Mouse (Mus musculus) cortical plate, adult 2 months (tissue): ENCODE results near the gene Fgfr2. TPM values are rescaled to one million over a fixed set of nuclear protein-coding genes. Genes with fewer than 3 reads are reported as not detected.

Experiments used
- H3K27ac ChIP-seq: fragments of 200-500 bp; 2 replicates; pipeline ENCODE4 v1.5.1; 2012; ENCODE audit warnings: low read length, control low read depth, inconsistent platforms; ENCODE audit not compliant: insufficient read depth
- H3K4me1 ChIP-seq: fragments of 200-500 bp; 2 replicates; pipeline ENCODE4 v1.6.1; 2011; ENCODE audit warnings: low read length; ENCODE audit not compliant: control insufficient read depth, insufficient read depth
- H3K4me3 ChIP-seq: fragments of 200-500 bp; 2 replicates; pipeline ENCODE4 v1.5.1; 2011; ENCODE audit warnings: mild to moderate bottlenecking, low read length, control low read depth; ENCODE audit not compliant: insufficient read depth
- CTCF ChIP-seq: fragments of 200-500 bp; IDR thresholded peaks from 2 replicates; pipeline ENCODE4 v1.5.1; 2011; ENCODE audit warnings: mild to moderate bottlenecking, control low read depth, low read length; ENCODE audit not compliant: insufficient read depth; ENCODE audit errors: extremely low read depth
- POLR2A ChIP-seq: fragments of 200-500 bp; IDR thresholded peaks from 2 replicates; pipeline ENCODE4 v1.6.1; 2011; ENCODE audit warnings: mild to moderate bottlenecking, low read length, control low read depth; ENCODE audit not compliant: insufficient read depth; ENCODE audit errors: extremely low read depth
- polyA plus RNA-seq: library from polyadenylated mRNA; depleted of rRNA; stranded (reverse); fragments of >200 nt; gene quantifications from 2 replicates; pipeline ENCODE4 v1.2.3, GENCODE M21; 2012

Fgfr2 gene
- polyA plus RNA-seq, 1 experiment = 50.4 TPM

DNA sequence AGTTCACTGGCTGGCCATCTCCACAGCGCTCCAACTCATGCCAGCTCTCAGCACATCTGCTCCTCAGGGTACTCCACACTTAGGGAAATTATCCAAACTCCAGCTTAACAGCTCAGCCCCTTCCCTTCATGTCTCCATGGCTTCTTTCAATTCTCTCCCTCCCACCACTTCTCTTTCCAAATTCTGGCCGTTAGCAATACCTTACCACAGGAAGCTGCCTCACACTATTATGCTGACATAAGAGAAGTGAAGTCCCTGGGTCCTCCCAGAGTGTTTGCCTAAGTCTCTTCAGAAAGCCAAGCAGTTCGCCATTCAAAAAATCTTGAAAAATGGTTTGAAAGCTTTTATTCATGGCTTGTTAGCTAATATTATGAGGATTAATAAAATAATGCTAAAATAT, 2649.3 kb downstream of the Fgfr2 start:
- no peak overlapping the region for H3K27ac ChIP-seq
- H3K4me1 ChIP-seq = no peaks in the 10 kb centered on the region; the same call in 1 of the 2 replicates
- no peak for TF ChIP-seq POLR2A
- H3K4me3 ChIP-seq = no peak overlapping the region

GRCm38 (mm10) chr7:130472683-130473082, 2650.5 kb downstream of the Fgfr2 start:
- no peak overlapping the region for H3K4me3 ChIP-seq
- no peaks in the 10 kb centered on the region; the same call in 1 of the 2 replicates for H3K4me1 ChIP-seq
- TF ChIP-seq POLR2A = no peak
- TF ChIP-seq CTCF = no peak
- H3K27ac ChIP-seq = no peak overlapping the region

DNA sequence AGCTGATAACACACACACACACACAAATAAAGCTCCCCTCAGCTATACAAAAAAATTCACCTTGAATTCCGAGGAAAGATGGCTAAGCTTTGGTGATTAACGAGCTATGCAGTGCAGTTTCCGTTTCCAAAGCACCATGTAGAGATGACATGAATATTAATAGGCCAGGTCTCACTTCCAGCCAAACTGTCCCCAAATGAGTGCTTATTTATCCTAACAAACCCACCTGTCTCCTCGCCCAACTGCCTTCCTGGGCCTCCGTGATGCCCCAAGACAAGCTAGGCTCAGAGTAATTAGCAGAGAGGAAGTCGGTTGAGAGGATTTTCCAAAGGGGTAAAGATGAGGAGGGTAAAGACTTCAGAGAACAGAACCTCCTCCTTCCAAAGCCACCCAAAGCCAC, 2652.1 kb downstream of the Fgfr2 start:
- no peak overlapping the region for H3K27ac ChIP-seq
- H3K4me1 ChIP-seq = no peaks in the 10 kb centered on the region; the same call in 1 of the 2 replicates
- no peak overlapping the region for H3K4me3 ChIP-seq
- TF ChIP-seq POLR2A (no peak), CTCF (no peak)

DNA sequence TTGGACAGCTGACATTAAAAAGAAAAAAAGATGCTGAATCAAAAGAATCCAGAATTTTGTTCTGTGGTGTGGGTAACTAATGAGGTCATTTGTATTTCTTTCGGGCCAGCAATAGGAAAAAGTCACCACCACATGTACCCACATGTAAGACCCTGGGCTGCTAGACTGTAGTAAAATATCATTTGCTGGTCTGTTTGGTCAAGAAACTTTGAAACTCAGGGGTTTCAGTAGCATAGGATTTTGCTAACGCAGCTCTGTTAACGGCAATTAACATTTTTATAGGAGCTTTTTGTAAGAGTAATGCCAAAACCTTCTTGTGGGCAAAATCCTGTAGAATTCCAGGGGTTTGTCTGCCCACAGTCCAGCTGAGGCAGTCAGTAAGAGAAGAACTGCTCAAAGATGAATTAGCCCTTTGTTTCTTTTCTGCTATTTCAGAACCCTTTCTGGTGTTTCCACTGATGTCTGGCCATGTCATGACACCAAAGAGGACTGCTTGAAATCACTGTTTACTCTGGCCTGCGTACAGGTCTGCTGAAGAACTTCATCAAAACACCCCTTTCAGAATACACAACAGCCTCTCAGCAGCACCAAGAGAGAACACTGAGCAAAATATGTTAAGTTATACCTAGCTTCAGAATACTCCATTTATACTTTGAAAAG, 2667.4 kb downstream of the Fgfr2 start:
- no peak overlapping the region; the same call in 1 of the 2 replicates for H3K27ac ChIP-seq

DNA sequence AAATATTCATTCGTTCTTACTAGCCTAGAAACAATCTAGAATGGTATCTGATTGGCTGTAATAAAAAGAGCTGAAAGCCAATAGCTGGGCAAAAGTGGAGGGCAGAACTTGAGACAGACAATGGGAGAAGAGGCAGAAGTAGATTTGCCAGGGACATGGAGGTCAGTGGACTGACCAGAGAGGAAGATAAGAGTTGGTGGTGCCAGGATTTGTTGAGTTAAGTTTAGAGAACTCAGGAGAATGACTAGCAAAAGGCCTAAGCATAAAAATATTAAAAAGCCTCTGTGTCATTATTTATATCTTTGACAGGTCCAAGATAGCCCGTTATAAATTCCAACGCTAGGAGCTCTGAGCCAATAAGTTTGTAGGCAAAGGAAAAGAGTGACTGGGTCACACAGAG, 2668.9 kb downstream of the Fgfr2 start:
- TF ChIP-seq CTCF = no peak
- TF ChIP-seq POLR2A = no peak
- no peaks in the 10 kb centered on the region; the same call in 1 of the 2 replicates for H3K4me1 ChIP-seq
- no peak overlapping the region for H3K27ac ChIP-seq
- no peak overlapping the region for H3K4me3 ChIP-seq

More for the DNA sequence above, 2667.4 kb downstream of the Fgfr2 start:
- Histone ChIP-seq H3K4me3 (no peak overlapping the region), H3K4me1 (no peaks in the 10 kb centered on the region; the same call in 1 of the 2 replicates)
- no peak for TF ChIP-seq POLR2A
- TF ChIP-seq CTCF = no peak

DNA sequence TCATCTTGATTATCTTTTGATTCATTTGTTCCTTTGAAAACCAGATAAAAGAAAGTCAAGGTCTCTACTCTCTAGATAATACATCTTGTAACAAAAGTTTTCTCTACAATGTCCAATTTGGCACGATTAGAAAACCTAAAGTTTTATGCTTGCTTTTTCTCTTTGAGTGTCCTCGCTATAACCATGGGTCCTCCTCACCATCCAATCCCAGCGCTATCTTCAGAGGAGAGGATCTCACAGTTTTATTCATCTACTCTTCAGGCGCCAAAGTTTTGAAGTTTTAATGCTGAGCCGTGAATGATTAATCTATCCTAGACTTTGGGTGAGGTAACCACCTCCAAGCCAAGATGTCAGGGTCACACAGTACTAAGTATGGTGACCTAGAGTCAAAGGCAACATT, 2687.4 kb downstream of the Fgfr2 start:
- Histone ChIP-seq H3K4me1 (no peaks in the 10 kb centered on the region; the same call in 1 of the 2 replicates), H3K27ac (no peak overlapping the region), H3K4me3 (no peak overlapping the region)
- TF ChIP-seq POLR2A (no peak), CTCF (no peak)

DNA sequence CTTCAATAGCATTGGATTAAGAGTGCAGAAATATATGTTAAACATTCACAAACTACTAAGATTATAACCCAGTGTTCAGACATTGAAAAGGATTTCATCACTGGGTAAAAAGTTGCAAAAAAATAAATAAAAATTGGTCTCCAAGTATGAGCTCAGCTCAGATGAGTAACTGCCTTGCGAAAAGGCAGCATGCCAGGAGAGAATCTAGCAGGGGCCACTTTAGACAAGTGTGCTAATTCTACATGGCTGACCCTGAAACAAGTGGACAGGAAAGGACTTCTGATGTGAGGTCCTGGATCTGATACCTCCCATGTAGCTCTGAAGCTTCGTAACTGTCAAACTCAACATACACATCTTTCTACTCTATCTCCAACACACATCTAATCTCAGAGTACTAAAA, 2691.0 kb downstream of the Fgfr2 start:
- Histone ChIP-seq H3K4me1 (no peaks in the 10 kb centered on the region), H3K27ac (no peak overlapping the region), H3K4me3 (no peak overlapping the region)
- TF ChIP-seq CTCF (no peak), POLR2A (no peak)

- Histone ChIP-seq H3K27ac (no peak overlapping the region), H3K4me1 (no peaks in the 10 kb centered on the region)
- no peak for TF ChIP-seq CTCF
Observed at GRCm38 (mm10) chr7:130426586-130426985, 2696.6 kb downstream of the Fgfr2 start.

GRCm38 (mm10) chr7:130425991-130426390, 2697.2 kb downstream of the Fgfr2 start:
- Histone ChIP-seq H3K4me3 (no peak overlapping the region), H3K27ac (no peak overlapping the region), H3K4me1 (no peaks in the 10 kb centered on the region)
- TF ChIP-seq POLR2A (no peak), CTCF (no peak)

More at GRCm38 (mm10) chr7:130426586-130426985, 2696.6 kb downstream of the Fgfr2 start:
- no peak overlapping the region for H3K4me3 ChIP-seq

- Histone ChIP-seq H3K27ac (no peak overlapping the region), H3K4me3 (no peak overlapping the region), H3K4me1 (no peaks in the 10 kb centered on the region)
- TF ChIP-seq POLR2A (no peak), CTCF (no peak)
Observed at GRCm38 (mm10) chr7:130419961-130420360, 2703.2 kb downstream of the Fgfr2 start.

DNA sequence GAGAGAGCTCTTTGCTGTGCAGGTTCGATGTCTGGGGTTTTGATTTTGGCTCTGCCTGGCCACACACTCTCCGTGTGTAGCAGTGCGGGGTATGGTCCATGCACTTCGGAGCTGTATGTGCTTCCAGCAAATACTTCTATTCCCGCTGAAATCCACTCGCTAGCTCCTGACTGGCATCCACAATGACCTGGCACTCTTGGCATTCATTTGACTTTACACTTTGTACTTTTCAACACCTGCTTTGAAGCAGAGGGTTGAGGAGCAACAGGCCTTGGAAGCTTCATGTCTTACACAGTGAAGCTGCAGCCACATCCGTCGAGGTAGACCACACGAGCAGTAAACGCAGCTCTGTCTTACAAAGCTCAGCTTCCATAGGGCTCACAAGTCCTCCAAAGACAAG, 2715.5 kb downstream of the Fgfr2 start:
- Histone ChIP-seq H3K4me1 (no peaks in the 10 kb centered on the region), H3K27ac (no peak overlapping the region), H3K4me3 (no peak overlapping the region)
- no peak for TF ChIP-seq CTCF
- TF ChIP-seq POLR2A = no peak
